Mouse (Mus musculus): Measurements from ENCODE around the gene Grid1. TPM values are rescaled to one million over a fixed set of nuclear protein-coding genes. Genes with fewer than 3 reads are reported as not detected.

Grid1 gene
- total and polyA plus RNA-seq, 2 experiments from 2014 or later: 9.2 to 28.3 TPM

DNA sequence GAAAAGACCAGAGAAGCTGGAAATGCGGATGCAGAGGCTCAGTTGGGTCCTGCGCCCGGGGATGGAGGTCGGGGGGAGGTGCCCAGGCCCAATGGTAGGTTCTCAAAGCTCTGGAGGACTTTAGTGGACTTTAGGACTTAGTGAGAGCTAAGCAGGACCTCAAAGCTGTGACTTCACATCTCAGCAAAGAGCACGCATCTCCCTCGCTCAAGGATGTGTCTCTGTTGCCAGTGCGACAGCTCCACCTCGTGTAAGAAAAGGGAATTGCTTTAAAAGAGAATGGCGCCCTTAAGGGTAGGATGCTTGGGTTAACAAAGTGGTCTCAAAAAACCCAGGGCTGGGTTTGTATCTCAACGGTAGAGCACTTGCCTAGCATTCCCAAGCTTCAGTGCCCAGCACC lies 42.1 kb upstream of the Grid1 start:
- Histone ChIP-seq H3K4me1 (ENCODE audit: insufficient read depth) (no peaks in the 10 kb centered on the region), H3K27me3 (ENCODE audit: insufficient read depth, low read length) (no peaks in the 10 kb centered on the region), H3K27ac (ENCODE audit: low read depth, low read length) (no peak overlapping the region), H3K9ac (no peak overlapping the region), H3K9me3 (ENCODE audit: low read length) (no peaks in the 10 kb centered on the region), H3K4me2 (ENCODE audit: low read depth) (no peak overlapping the region), H3K4me3 (ENCODE audit: low read depth, low read length) (no peak overlapping the region), H3K36me3 (ENCODE audit: insufficient read depth) (no peaks in the 10 kb centered on the region)
- peak; percentile 91 for TF ChIP-seq CTCF (IDR thresholded peaks at IDR 0.05; ENCODE audit: low read depth)
- WGBS: 18% methylated on average over 10 of the region's 10 CpGs
- DNase-seq (peak; percentile 85), ATAC-seq (peak; percentile 79)

DNA sequence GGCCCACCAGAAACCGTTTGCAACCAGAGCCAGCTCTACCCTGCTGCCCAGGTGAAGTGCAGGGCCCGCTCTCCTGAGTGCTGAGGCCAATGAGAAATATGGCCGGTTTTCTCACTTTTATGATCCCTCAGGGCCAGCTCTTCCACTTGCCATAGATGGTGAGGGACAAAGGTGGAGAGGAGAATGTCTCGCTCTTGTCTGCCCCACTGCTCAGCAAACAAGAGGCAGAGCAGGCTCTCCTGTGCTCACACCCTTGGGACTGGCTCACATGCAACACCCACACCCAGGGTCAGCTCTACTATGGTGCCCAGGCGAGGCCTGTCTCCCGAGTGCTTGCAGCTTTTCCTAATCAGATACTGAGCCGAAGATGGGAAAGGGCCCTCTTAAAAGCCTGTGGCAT lies 41.1 kb upstream of the Grid1 start:
- no peak for DNase-seq
- 92% methylated on average over 7 of the region's 7 CpGs for WGBS
- H3K4me2 ChIP-seq (ENCODE audit: low read depth): no peak overlapping the region
- H3K4me1 ChIP-seq (ENCODE audit: insufficient read depth): no peaks in the 10 kb centered on the region
- no peak overlapping the region for H3K4me3 ChIP-seq (ENCODE audit: low read depth, low read length)
- H3K9me3 ChIP-seq (ENCODE audit: low read length): no peaks in the 10 kb centered on the region
- no peaks in the 10 kb centered on the region for H3K27me3 ChIP-seq (ENCODE audit: insufficient read depth, low read length)
- H3K36me3 ChIP-seq (ENCODE audit: insufficient read depth): no peaks in the 10 kb centered on the region
- ATAC-seq: no peak
- no peak for TF ChIP-seq CTCF (IDR thresholded peaks at IDR 0.05; ENCODE audit: low read depth)
- H3K9ac ChIP-seq: no peak overlapping the region
- no peak overlapping the region for H3K27ac ChIP-seq (ENCODE audit: low read depth, low read length)

GRCm38 (mm10) chr14:34793406-34794037 lies 26.4 kb upstream of the Grid1 start:
- Histone ChIP-seq H3K4me2 (ENCODE audit: low read depth) (no peak overlapping the region), H3K4me3 (ENCODE audit: low read depth, low read length) (no peak overlapping the region), H3K36me3 (ENCODE audit: insufficient read depth) (no peaks in the 10 kb centered on the region), H3K4me1 (ENCODE audit: insufficient read depth) (no peaks in the 10 kb centered on the region), H3K27ac (ENCODE audit: low read depth, low read length) (no peak overlapping the region), H3K27me3 (ENCODE audit: insufficient read depth, low read length) (no peaks in the 10 kb centered on the region), H3K9ac (no peak overlapping the region), H3K9me3 (ENCODE audit: low read length) (no peaks in the 10 kb centered on the region)
- DNase-seq (no peak), ATAC-seq (no peak)
- WGBS: 60% methylated on average over 1 of the region's 1 CpGs
- TF ChIP-seq CTCF (IDR thresholded peaks at IDR 0.05; ENCODE audit: low read depth): no peak

DNA sequence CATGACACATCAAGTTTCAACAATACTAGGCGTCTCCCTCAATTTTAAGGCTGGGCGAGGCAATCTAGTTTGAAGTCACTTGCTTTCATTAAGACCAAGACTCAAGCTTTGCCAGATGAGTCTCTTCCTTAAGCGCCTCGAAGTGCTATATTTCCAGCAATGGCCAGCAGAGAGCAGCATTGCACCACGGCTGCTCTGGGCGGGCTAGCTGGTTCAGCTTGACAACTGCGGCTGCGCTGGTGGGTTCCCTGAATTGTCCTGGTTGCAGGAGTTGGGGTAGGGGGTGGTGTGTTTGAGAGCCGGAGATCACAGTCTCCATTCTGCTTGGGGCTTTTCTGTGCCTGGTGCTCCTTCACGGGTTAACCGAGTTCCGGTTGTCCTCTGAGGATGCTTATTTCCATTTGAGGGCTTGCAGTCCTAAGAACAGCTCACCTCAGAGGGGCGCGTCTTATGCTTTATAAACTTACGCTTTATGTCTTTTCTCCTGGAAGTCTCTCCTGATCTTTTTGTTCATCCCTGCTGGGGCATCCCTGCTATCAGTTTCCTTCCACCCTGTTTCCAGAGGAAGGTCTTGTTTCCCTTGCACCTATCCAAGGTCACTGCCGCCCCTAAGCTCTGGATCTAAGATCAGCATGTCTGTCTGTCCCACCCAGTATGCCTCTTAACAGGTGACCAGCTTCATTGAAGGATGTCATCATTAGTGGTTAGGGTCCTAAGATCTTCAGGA lies 9.0 kb upstream of the Grid1 start:
- peak; percentile 99 for TF ChIP-seq CTCF (IDR thresholded peaks at IDR 0.05; ENCODE audit: low read depth)
- Histone ChIP-seq H3K27me3 (ENCODE audit: insufficient read depth, low read length) (peaks cover 3% of the 10 kb centered on the region; the same call in 1 of the 2 replicates), H3K9ac (no peak overlapping the region), H3K27ac (ENCODE audit: low read depth, low read length) (no peak overlapping the region), H3K4me1 (ENCODE audit: insufficient read depth) (no peaks in the 10 kb centered on the region), H3K36me3 (ENCODE audit: insufficient read depth) (no peaks in the 10 kb centered on the region), H3K4me3 (ENCODE audit: low read depth, low read length) (peak overlapping the region; percentile 7; the same call in 1 of the 2 replicates), H3K9me3 (ENCODE audit: low read length) (no peaks in the 10 kb centered on the region), H3K4me2 (ENCODE audit: low read depth) (peak overlapping the region; percentile 51)
- DNase-seq (peak; percentile 97), ATAC-seq (peak; percentile 95)
- WGBS: 15% methylated on average over 16 of the region's 16 CpGs

GRCm38 (mm10) chr14:34811490-34811808 lies 8.5 kb upstream of the Grid1 start:
- ATAC-seq (no peak), DNase-seq (no peak)
- no peak overlapping the region; the same call in 1 of the 2 replicates for H3K4me2 ChIP-seq (ENCODE audit: low read depth)
- H3K36me3 ChIP-seq (ENCODE audit: insufficient read depth): no peaks in the 10 kb centered on the region
- no peaks in the 10 kb centered on the region for H3K4me1 ChIP-seq (ENCODE audit: insufficient read depth)
- H3K27ac ChIP-seq (ENCODE audit: low read depth, low read length): no peak overlapping the region
- H3K9me3 ChIP-seq (ENCODE audit: low read length): no peaks in the 10 kb centered on the region
- no peak for TF ChIP-seq CTCF (IDR thresholded peaks at IDR 0.05; ENCODE audit: low read depth)
- WGBS: 61% methylated on average over 10 of the region's 10 CpGs
- peaks cover 8% of the 10 kb centered on the region; the same call in 1 of the 2 replicates for H3K27me3 ChIP-seq (ENCODE audit: insufficient read depth, low read length)
- no peak overlapping the region for H3K9ac ChIP-seq
- no peak overlapping the region for H3K4me3 ChIP-seq (ENCODE audit: low read depth, low read length)

- Histone ChIP-seq H3K27ac (ENCODE audit: low read depth, low read length) (no peak overlapping the region), H3K9ac (no peak overlapping the region), H3K27me3 (ENCODE audit: insufficient read depth, low read length) (peaks cover 15% of the 10 kb centered on the region; the same call in 1 of the 2 replicates), H3K4me1 (ENCODE audit: insufficient read depth) (no peaks in the 10 kb centered on the region), H3K36me3 (ENCODE audit: insufficient read depth) (no peaks in the 10 kb centered on the region), H3K4me3 (ENCODE audit: low read depth, low read length) (no peak overlapping the region), H3K9me3 (ENCODE audit: low read length) (no peaks in the 10 kb centered on the region), H3K4me2 (ENCODE audit: low read depth) (no peak overlapping the region)
- TF ChIP-seq CTCF (IDR thresholded peaks at IDR 0.05; ENCODE audit: low read depth): no peak
- no peak for DNase-seq
- ATAC-seq: no peak
- 52% methylated on average over 3 of the region's 3 CpGs for WGBS
These were observed 3.6 kb upstream of the Grid1 start for GRCm38 (mm10) chr14:34816301-34816700.

DNA sequence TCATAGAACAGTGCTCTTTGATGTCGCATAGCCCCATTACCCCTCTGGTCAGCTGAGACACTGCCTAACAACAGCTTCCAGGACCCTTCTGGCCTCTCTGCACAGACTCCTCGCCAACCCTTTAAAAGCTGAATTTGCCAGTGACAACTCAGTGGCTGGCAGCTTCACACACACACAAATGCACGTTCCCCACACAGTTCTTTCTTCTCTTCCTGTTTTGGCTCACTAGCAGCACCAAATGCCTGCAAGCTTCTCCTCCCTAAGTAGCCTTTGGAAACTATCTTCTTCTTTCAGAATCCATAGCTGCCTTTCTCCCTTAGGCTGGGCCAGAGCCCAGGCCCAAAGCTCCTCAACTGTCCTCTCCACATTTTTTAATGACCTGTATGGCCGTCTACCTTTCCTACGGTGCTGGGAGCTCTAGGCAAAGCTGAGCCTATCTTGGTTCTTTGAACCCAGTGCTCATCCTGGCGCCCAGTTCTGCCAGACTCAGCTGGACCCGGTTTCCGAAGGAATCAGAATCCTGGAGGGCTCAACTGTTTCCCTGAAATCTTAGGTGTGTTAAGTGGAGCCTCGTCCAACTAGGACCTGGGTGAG lies 1.4 kb upstream of the Grid1 start:
- Histone ChIP-seq H3K9me3 (ENCODE audit: low read length) (no peaks in the 10 kb centered on the region), H3K27ac (ENCODE audit: low read depth, low read length) (0 out of 2 replicates have a peak overlapping the region, but pooled peaks have one; percentile 40), H3K36me3 (ENCODE audit: insufficient read depth) (no peaks in the 10 kb centered on the region), H3K4me3 (ENCODE audit: low read depth, low read length) (peak overlapping the region; percentile 81), H3K4me1 (ENCODE audit: insufficient read depth) (0 out of 2 replicates have a peak, but pooled peaks cover 5% of the 10 kb centered on the region), H3K27me3 (ENCODE audit: insufficient read depth, low read length) (peaks cover 15% of the 10 kb centered on the region), H3K4me2 (ENCODE audit: low read depth) (peak overlapping the region; percentile 82), H3K9ac (0 out of 2 replicates have a peak overlapping the region, but pooled peaks have one; percentile 76)
- ATAC-seq (no peak), DNase-seq (no peak)
- WGBS: 6% methylated on average over 9 of the region's 9 CpGs
- no peak for TF ChIP-seq CTCF (IDR thresholded peaks at IDR 0.05; ENCODE audit: low read depth)
